Mouse (Mus musculus) lung, adult 2 months (tissue): ENCODE measurements around the gene Dab2ip. TPM values are rescaled to one million over a fixed set of nuclear protein-coding genes. Genes with fewer than 3 reads are reported as not detected.

Experiments used
- DNase-seq: peaks from one replicate; pipeline ENCODE4 v3.0.0; 2022
- H3K4me1 ChIP-seq: fragments of 200-500 bp; 2 replicates; pipeline ENCODE4 v1.6.1; 2011; ENCODE audit warnings: low read length; ENCODE audit not compliant: control insufficient read depth, insufficient read depth
- H3K4me3 ChIP-seq: fragments of 200-500 bp; replicated peaks from 2 replicates; pipeline ENCODE3; 2011; ENCODE audit warnings: low read depth, mild to moderate bottlenecking, control low read depth, low read length; ENCODE audit errors: extremely low read depth
- CTCF ChIP-seq: fragments of 200-500 bp; IDR thresholded peaks from 2 replicates; pipeline ENCODE4 v1.5.1; 2011; ENCODE audit warnings: mild to moderate bottlenecking, low read length, control low read depth; ENCODE audit not compliant: insufficient read depth
- POLR2A ChIP-seq: fragments of 200-500 bp; IDR thresholded peaks from 2 replicates; pipeline ENCODE4 v1.6.1; 2011; ENCODE audit warnings: low read depth, mild to moderate bottlenecking, control low read depth, low read length, borderline replicate concordance; ENCODE audit errors: extremely low read depth
- WGBS: fragments of 180-500 bp; shearing (Covaris S2); methylation state at CpG from one replicate; pipeline ENCODE4 v1.1.7; 2018; 5-methylcytosine and 5-hydroxymethylcytosine counted together
- polyA plus RNA-seq: library from polyadenylated mRNA; depleted of rRNA; stranded (reverse); fragments of >200 nt; gene quantifications from 2 replicates; pipeline ENCODE4 v1.2.3, GENCODE M21; 2012

Gene Dab2ip
- polyA plus RNA-seq, 1 experiment, result 113 TPM

- no peak for TF ChIP-seq POLR2A
- DNase-seq, result no peak
- peaks cover 25% of the 10 kb centered on the region; the same call in 1 of the 2 replicates for H3K4me1 ChIP-seq
- no peak overlapping the region for H3K4me3 ChIP-seq
- 48% methylated on average over 5 of the region's 5 CpGs for WGBS
Measured at GRCm38 (mm10) chr2:35659578-35660194, 101.6 kb downstream of the Dab2ip start.

GRCm38 (mm10) chr2:35660953-35661374, 102.9 kb downstream of the Dab2ip start:
- TF ChIP-seq CTCF (no peak), POLR2A (no peak)
- peak overlapping the region; percentile 13 for H3K4me3 ChIP-seq
- peak; percentile 73 for DNase-seq
- 5% methylated on average over 31 of the region's 47 CpGs for WGBS
- peaks cover 21% of the 10 kb centered on the region; the same call in 1 of the 2 replicates for H3K4me1 ChIP-seq

- 2% methylated on average over 51 of the region's 51 CpGs for whole genome bisulfite sequencing
- Histone ChIP-seq H3K4me1 (peaks cover 21% of the 10 kb centered on the region; the same call in 1 of the 2 replicates), H3K4me3 (peak overlapping the region; percentile 66)
- no peak for TF ChIP-seq POLR2A
- no peak for TF ChIP-seq CTCF
- DNase-seq, result peak; percentile 62
Measured at GRCm38 (mm10) chr2:35661454-35662000, 103.5 kb downstream of the Dab2ip start.

- 12% methylated on average over 24 of the region's 24 CpGs for WGBS
- no peak for TF ChIP-seq POLR2A
- Histone ChIP-seq H3K4me3 (peak overlapping the region; percentile 66), H3K4me1 (peaks cover 21% of the 10 kb centered on the region; the same call in 1 of the 2 replicates)
- peak; percentile 64 for DNase-seq
Measured at GRCm38 (mm10) chr2:35662001-35662491, 104.0 kb downstream of the Dab2ip start.

- peak overlapping the region; percentile 1 for H3K4me3 ChIP-seq
- 27% methylated on average over 26 of the region's 26 CpGs for WGBS
- no peak for DNase-seq
- TF ChIP-seq POLR2A (no peak), CTCF (no peak)
- H3K4me1 ChIP-seq, result peaks cover 20% of the 10 kb centered on the region; the same call in 1 of the 2 replicates
Measured at GRCm38 (mm10) chr2:35662738-35663550, 104.9 kb downstream of the Dab2ip start.

GRCm38 (mm10) chr2:35667746-35668145, 109.7 kb downstream of the Dab2ip start:
- Histone ChIP-seq H3K4me1 (peaks cover 43% of the 10 kb centered on the region), H3K4me3 (no peak overlapping the region)
- 72% methylated on average over 8 of the region's 8 CpGs for WGBS
- TF ChIP-seq CTCF, result no peak
- TF ChIP-seq POLR2A, result no peak
- no peak for DNase-seq

- TF ChIP-seq CTCF, result no peak
- no peak for TF ChIP-seq POLR2A
- Histone ChIP-seq H3K4me3 (no peak overlapping the region), H3K4me1 (peaks cover 43% of the 10 kb centered on the region)
- 46% methylated on average over 4 of the region's 4 CpGs for WGBS
- DNase-seq, result no peak
Measured at GRCm38 (mm10) chr2:35669217-35669616, 111.2 kb downstream of the Dab2ip start.

- TF ChIP-seq CTCF, result no peak
- TF ChIP-seq POLR2A, result no peak
- H3K4me1 ChIP-seq, result peaks cover 43% of the 10 kb centered on the region
- no peak for DNase-seq
- no peak overlapping the region for H3K4me3 ChIP-seq
- 39% methylated on average over 4 of the region's 4 CpGs for WGBS
Measured at GRCm38 (mm10) chr2:35669748-35670147, 111.7 kb downstream of the Dab2ip start.

GRCm38 (mm10) chr2:35670300-35670699, 112.2 kb downstream of the Dab2ip start:
- no peak for DNase-seq
- WGBS, result 68% methylated on average over 9 of the region's 9 CpGs
- Histone ChIP-seq H3K4me3 (no peak overlapping the region), H3K4me1 (peaks cover 43% of the 10 kb centered on the region)
- TF ChIP-seq POLR2A (no peak), CTCF (no peak)
